Mouse (Mus musculus) neural tube, embryonic 11.5 days (tissue): ENCODE data around the gene Pbld1. TPM values are rescaled to one million over a fixed set of nuclear protein-coding genes. Genes with fewer than 3 reads are reported as not detected.

Experiments
- ATAC-seq: fragments of 200-750 bp; cut with Nextera tagmentation; 2 replicates; pipeline ENCODE4 v1.8.0; 2017; ENCODE audit warnings: moderate number of reproducible peaks, mild to moderate bottlenecking, moderate TSS enrichment, moderate library complexity; ENCODE audit not compliant: insufficient read depth, low FRiP score, low TSS enrichment
- DNase-seq: peaks from one replicate; pipeline ENCODE4 v3.0.0-alpha.2; 2015; ENCODE audit warnings: low spot score
- H3K27ac ChIP-seq: fragments of 300-500 bp; sonication (generic); 2 replicates; pipeline ENCODE4 v1.5.1; 2014; ENCODE audit warnings: low read depth, mild to moderate bottlenecking, low read length
- H3K27me3 ChIP-seq: fragments of 300-500 bp; sonication (generic); 2 replicates; pipeline ENCODE4 v1.6.1; 2014; ENCODE audit warnings: mild to moderate bottlenecking, low read length, mixed read lengths; ENCODE audit not compliant: control insufficient read depth, insufficient read depth
- H3K36me3 ChIP-seq: fragments of 300-500 bp; sonication (generic); 2 replicates; pipeline ENCODE4 v1.6.1; 2014; ENCODE audit warnings: mild to moderate bottlenecking, low read length, moderate library complexity, mixed read lengths; ENCODE audit not compliant: control insufficient read depth, insufficient read depth
- H3K4me1 ChIP-seq: fragments of 300-500 bp; sonication (generic); 2 replicates; pipeline ENCODE4 v1.6.1; 2014; ENCODE audit warnings: low read length, mixed read lengths; ENCODE audit not compliant: control insufficient read depth, insufficient read depth
- H3K4me2 ChIP-seq: fragments of 300-500 bp; sonication (generic); 2 replicates; pipeline ENCODE4 v1.6.1; 2014; ENCODE audit warnings: low read depth, mild to moderate bottlenecking, moderate library complexity
- H3K4me3 ChIP-seq: fragments of 300-500 bp; sonication (generic); 2 replicates; pipeline ENCODE4 v1.5.1; 2014; ENCODE audit warnings: low read depth, low read length
- H3K9ac ChIP-seq: fragments of 300-500 bp; sonication (generic); 2 replicates; pipeline ENCODE4 v1.6.1; 2014; ENCODE audit warnings: mild to moderate bottlenecking, low read length
- H3K9me3 ChIP-seq: fragments of 300-500 bp; sonication (generic); 2 replicates; pipeline ENCODE4 v1.6.1; 2016; ENCODE audit warnings: low read length; ENCODE audit not compliant: control insufficient read depth
- WGBS: fragments of 180-500 bp; shearing (Covaris S2); extraction: QIAGEN DNeasy Blood & Tissue Kit; methylation state at CpG from one replicate; pipeline ENCODE4 v1.1.7; 2014; 5-methylcytosine and 5-hydroxymethylcytosine counted together
- polyA plus RNA-seq: library from polyadenylated mRNA; unstranded; fragments of >200 nt; fragmentation: Nextera tagmentation; extraction: Ambion mirVana; gene quantifications from 2 replicates; pipeline ENCODE4 v1.2.1, GENCODE M21; 2014

The Pbld1 gene
- polyA plus RNA-seq, 1 experiment from 2014 or later: 0.99 TPM

DNA sequence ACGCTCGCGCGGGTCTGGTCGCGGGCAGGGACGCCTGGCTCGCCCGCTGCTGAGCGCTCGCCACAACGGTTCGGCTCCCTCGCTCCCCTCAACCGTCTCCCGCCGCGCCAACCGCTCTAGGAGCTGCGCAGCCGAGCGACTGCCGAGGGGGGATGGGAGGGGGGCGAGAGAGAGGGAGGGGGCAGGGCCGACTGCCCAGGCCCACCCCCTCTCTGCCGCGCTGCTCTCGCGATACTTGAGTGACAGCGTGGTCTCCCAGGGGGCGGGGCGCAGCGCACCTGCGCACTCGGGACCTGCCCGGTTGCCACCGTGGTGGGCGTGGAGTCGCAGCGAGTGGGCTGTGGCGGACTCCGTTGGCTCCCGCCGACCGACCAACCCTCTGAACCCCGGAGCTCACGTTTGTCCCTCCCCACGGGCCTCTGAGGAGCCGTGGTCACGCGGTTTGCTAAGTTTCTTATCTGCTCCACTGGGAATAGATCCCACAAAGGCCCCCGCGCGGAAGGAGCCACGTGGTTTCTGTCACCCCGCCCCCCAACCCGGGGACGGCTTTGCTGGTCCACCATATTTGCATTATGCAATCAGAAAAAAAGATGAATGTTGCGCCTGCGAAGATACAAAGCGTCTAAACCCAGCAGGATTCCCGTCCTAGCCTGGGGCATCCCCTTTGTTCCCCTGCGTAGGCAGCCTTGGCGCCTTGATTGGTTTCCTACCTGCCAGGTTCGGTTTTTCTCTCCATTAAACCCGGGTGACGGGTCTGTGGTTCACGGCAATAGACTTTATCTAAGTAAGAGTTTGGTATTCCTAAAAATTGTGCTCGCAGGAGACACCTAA, 36.0 kb upstream of the Pbld1 start, which contains the start of the genes Hnrnph3 and Pbld2:
Gene Hnrnph3 (minus strand): TSS at position 469 of the 831 bp plus-strand sequence.
Gene Pbld2 (plus strand): TSS at position 567 of the 831 bp plus-strand sequence.
- peak within 1 kb of the TSS; percentile 55 for H3K4me2 ChIP-seq
- ATAC-seq (peak; percentile 90), DNase-seq (peak; percentile 99)
- H3K9me3 ChIP-seq: no peaks in the 10 kb centered on the region
- H3K27ac ChIP-seq: peak within 1 kb of the TSS; percentile 100
- WGBS: under 1% methylated on average over 51 of the region's 69 CpGs
- H3K4me1 ChIP-seq: peaks cover 28% of the 10 kb centered on the region
- H3K27me3 ChIP-seq: no peaks in the 10 kb centered on the region
- peak within 1 kb of the TSS; percentile 96 for H3K9ac ChIP-seq
- H3K36me3 ChIP-seq: no peaks in the 10 kb centered on the region
- H3K4me3 ChIP-seq: peak within 1 kb of the TSS; percentile 78

GRCm38 (mm10) chr10:63024580-63024910, 35.4 kb upstream of the Pbld1 start:
- 0% methylated on average over 8 of the region's 8 CpGs for WGBS

DNA sequence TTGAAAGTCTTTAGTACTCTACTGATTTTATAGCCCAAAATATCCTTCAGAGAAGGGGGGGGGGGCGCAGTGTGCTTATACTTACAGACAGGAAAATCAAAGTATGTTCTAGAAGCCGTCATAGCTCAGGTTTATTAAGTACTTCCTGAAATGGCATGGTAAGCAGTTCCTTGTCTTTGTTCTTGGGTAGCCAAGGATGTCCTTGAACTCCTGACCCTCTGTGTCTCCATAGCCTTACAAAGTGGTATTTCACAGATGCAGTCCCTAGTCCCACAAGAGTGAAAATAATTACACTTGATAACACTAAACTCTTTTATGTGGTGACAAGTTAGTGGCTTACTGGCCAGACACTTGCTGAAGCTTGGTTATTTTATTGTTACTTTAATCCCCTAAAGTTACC, 34.9 kb upstream of the Pbld1 start:
- H3K4me1 ChIP-seq: peaks cover 28% of the 10 kb centered on the region
- no peaks in the 10 kb centered on the region for H3K9me3 ChIP-seq
- no peaks in the 10 kb centered on the region for H3K27me3 ChIP-seq
- H3K4me2 ChIP-seq: peak overlapping the region; percentile 47
- H3K27ac ChIP-seq: peak overlapping the region; percentile 100
- H3K36me3 ChIP-seq: no peaks in the 10 kb centered on the region
- peak overlapping the region; percentile 78 for H3K4me3 ChIP-seq
- WGBS: 38% methylated on average over 2 of the region's 2 CpGs
- DNase-seq: peak; percentile 26
- peak overlapping the region; percentile 96 for H3K9ac ChIP-seq
- no peak for ATAC-seq

More at GRCm38 (mm10) chr10:63024580-63024910, 35.4 kb upstream of the Pbld1 start:
- Histone ChIP-seq H3K4me1 (peaks cover 28% of the 10 kb centered on the region), H3K4me3 (peak overlapping the region; percentile 78), H3K9me3 (no peaks in the 10 kb centered on the region), H3K27me3 (no peaks in the 10 kb centered on the region), H3K27ac (peak overlapping the region; percentile 100), H3K36me3 (no peaks in the 10 kb centered on the region), H3K4me2 (peak overlapping the region; percentile 47), H3K9ac (peak overlapping the region; percentile 96)
- ATAC-seq (peak; percentile 24), DNase-seq (peak; percentile 75)

DNA sequence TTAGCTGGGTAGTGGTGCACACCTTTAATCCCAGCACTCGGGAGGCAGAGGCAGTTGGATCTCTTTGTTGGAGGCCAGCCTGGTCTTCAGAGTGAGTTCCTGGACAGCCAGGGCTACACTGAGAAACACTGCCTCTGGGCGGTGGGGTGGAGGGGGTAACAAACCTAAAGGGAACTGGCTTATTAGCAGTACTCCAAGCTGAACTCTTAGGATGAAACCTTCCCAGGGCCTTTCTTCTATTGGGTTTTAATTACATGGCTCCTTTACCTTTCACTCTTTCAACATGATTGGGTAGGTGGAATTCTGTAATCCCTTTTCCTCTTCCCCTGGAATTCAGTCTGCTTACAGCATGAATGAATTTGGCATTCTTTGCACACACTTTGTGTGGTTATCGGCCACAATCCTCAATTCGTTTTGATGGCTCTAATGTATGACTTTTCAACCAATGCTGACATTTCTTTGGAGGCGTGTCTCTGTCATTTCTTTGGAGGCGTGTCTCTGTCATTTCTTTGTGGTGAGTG, 34.4 kb upstream of the Pbld1 start:
- Histone ChIP-seq H3K9ac (peak overlapping the region; percentile 20), H3K27me3 (no peaks in the 10 kb centered on the region), H3K4me2 (peak overlapping the region; percentile 47), H3K27ac (peak overlapping the region; percentile 100), H3K36me3 (no peaks in the 10 kb centered on the region), H3K4me3 (0 out of 2 replicates have a peak overlapping the region, but pooled peaks have one; percentile 10), H3K9me3 (no peaks in the 10 kb centered on the region), H3K4me1 (peaks cover 23% of the 10 kb centered on the region)
- 28% methylated on average over 6 of the region's 6 CpGs for WGBS
- ATAC-seq: no peak
- DNase-seq: peak; percentile 30

- Histone ChIP-seq H3K9ac (peak overlapping the region; percentile 14; the same call in 1 of the 2 replicates), H3K9me3 (no peaks in the 10 kb centered on the region), H3K27me3 (no peaks in the 10 kb centered on the region), H3K4me3 (no peak overlapping the region), H3K4me2 (peak overlapping the region; percentile 29), H3K36me3 (no peaks in the 10 kb centered on the region), H3K4me1 (peaks cover 17% of the 10 kb centered on the region), H3K27ac (peak overlapping the region; percentile 100)
- peak; percentile 72 for DNase-seq
- WGBS: 17% methylated on average over 8 of the region's 8 CpGs
- ATAC-seq: peak; percentile 6; the same call in 1 of the 2 replicates
These were observed 33.7 kb upstream of the Pbld1 start for GRCm38 (mm10) chr10:63026156-63026794.

DNA sequence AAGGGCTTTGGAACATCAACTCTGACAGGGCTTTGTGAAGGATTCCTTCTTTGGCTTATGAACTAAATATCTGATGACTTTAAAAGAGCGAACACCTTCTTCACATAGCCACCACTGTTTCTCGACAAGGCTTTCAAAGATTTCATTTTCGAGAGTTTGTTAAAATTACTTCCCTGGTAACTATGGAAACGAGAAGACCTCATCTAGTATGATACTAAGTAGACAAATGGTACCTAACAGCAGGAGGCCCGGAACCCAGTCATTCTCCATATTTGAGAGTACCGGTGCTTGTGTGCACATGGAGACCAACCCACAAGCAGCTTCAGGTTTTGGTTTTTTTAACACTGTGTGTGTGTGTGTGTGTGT, 33.2 kb upstream of the Pbld1 start:
- H3K4me2 ChIP-seq: peak overlapping the region; percentile 29
- DNase-seq (no peak), ATAC-seq (no peak)
- 56% methylated on average over 6 of the region's 6 CpGs for WGBS
- H3K36me3 ChIP-seq: no peaks in the 10 kb centered on the region
- no peaks in the 10 kb centered on the region for H3K27me3 ChIP-seq
- no peaks in the 10 kb centered on the region for H3K9me3 ChIP-seq
- H3K4me1 ChIP-seq: peaks cover 16% of the 10 kb centered on the region
- peak overlapping the region; percentile 100 for H3K27ac ChIP-seq
- H3K9ac ChIP-seq: peak overlapping the region; percentile 14; the same call in 1 of the 2 replicates
- no peak overlapping the region for H3K4me3 ChIP-seq

DNA sequence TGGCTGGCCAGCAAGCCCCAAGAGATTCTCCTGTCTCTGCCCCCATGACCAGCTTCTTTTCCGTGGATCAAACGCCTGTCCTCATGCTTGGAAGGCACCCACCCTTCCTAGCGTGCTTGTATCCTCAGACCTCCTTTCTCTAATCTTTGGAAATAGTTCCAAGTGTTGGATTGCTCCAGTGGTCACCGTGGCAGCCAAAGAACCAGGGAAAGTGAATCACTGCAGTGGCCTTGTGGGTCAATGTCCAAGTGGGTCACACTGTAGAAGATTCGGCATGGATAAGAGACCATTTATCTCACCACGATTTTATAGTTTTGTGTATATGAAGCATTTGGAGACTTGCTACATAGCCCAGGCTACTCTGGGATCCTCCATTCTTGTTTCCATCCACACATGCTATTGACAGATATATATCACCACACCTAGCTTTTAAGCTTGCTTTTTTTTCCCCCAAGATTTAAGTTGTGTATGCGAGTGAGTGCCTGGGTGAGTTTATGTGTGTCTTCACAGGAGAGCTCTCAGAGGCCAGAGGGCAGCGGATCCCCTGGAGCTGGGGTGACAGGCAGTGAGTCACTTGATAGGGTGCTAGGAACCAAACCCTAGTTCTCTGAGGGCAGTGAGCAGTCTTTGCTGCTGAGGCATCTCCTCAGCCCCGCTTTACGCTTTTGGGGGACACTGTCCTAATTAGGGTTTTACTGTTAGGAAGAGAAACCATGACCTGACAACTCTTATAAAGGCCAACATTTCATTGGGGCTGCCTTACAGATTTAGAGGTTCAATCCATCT, 32.4 kb upstream of the Pbld1 start:
- no peak overlapping the region for H3K4me3 ChIP-seq
- peaks cover 16% of the 10 kb centered on the region for H3K4me1 ChIP-seq
- H3K27ac ChIP-seq: peak overlapping the region; percentile 100; the same call in 1 of the 2 replicates
- H3K4me2 ChIP-seq: no peak overlapping the region
- H3K9ac ChIP-seq: no peak overlapping the region
- no peak for ATAC-seq
- H3K36me3 ChIP-seq: no peaks in the 10 kb centered on the region
- no peaks in the 10 kb centered on the region for H3K9me3 ChIP-seq
- H3K27me3 ChIP-seq: no peaks in the 10 kb centered on the region
- DNase-seq: no peak
- 86% methylated on average over 10 of the region's 10 CpGs for WGBS

DNA sequence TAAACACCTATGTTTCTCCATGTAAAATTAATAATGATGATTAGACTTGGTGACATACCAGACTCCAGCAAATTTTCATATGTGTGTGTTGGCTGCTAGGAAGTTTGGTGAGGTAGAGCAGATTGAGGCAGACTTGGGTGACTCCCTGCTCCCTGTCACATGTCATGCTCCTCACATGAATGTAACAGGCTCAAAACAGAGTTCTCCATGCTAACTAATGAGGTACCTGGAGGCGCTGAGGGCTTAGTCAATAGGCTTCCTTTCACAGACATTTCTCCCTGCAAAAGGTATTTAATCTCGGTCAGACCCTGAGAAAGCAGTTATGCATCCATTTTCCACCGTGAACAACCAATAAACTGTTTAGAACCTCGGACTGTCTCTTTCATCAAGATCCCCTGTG, 31.6 kb upstream of the Pbld1 start:
- Histone ChIP-seq H3K27me3 (no peaks in the 10 kb centered on the region), H3K36me3 (no peaks in the 10 kb centered on the region), H3K9ac (no peak overlapping the region), H3K4me1 (peaks cover 16% of the 10 kb centered on the region), H3K27ac (0 out of 2 replicates have a peak overlapping the region, but pooled peaks have one; percentile 3), H3K4me3 (no peak overlapping the region), H3K4me2 (no peak overlapping the region), H3K9me3 (no peaks in the 10 kb centered on the region)
- no peak for ATAC-seq
- no peak for DNase-seq
- 56% methylated on average over 4 of the region's 4 CpGs for WGBS
